Mouse (Mus musculus) thymus, postnatal 10 days (tissue): Measurements from ENCODE around the gene Slc5a6.

Experiments
- DNase-seq, 2 experiments: peaks; one replicate each; pipeline ENCODE4 v3.0.0; 2021; ENCODE audit warnings: low spot score in 2 of 2

Slc5a6 gene

GRCm38 (mm10) chr5:31048763-31049641, at the start of gene Slc5a6:
Slc5a6 (minus strand) TSS chr5:31048924.
- DNase-seq = peak; percentile 25 to 44

- no peak for DNase-seq
These were observed 47.2 kb upstream of the Slc5a6 start for GRCm38 (mm10) chr5:31095711-31096480.

- DNase-seq = peak; percentile 12 to 23
These were observed 46.3 kb upstream of the Slc5a6 start for GRCm38 (mm10) chr5:31094799-31095691.

- peak in 1 of 2 experiments; percentile 29 for DNase-seq
These were observed 45.5 kb upstream of the Slc5a6 start for GRCm38 (mm10) chr5:31094100-31094798.

GRCm38 (mm10) chr5:31093151-31094041, 44.7 kb upstream of the Slc5a6 start:
- DNase-seq = peak; percentile 25 to 43

- DNase-seq = no peak
These were observed 43.7 kb upstream of the Slc5a6 start for GRCm38 (mm10) chr5:31092231-31092975.

- no peak for DNase-seq
These were observed 38.4 kb upstream of the Slc5a6 start for GRCm38 (mm10) chr5:31087131-31087530.

- no peak for DNase-seq
These were observed 37.9 kb upstream of the Slc5a6 start for GRCm38 (mm10) chr5:31086606-31087005.

GRCm38 (mm10) chr5:31083949-31084348, 35.2 kb upstream of the Slc5a6 start:
- no peak for DNase-seq

GRCm38 (mm10) chr5:31082935-31083625, 34.4 kb upstream of the Slc5a6 start:
- no peak for DNase-seq

- DNase-seq = peak; percentile 28 to 69
These were observed 33.6 kb upstream of the Slc5a6 start for GRCm38 (mm10) chr5:31082355-31082754.

- peak; percentile 21 to 58 for DNase-seq
These were observed 32.7 kb upstream of the Slc5a6 start for GRCm38 (mm10) chr5:31081386-31081785.

GRCm38 (mm10) chr5:31080795-31081164, 32.1 kb upstream of the Slc5a6 start:
- DNase-seq = no peak

GRCm38 (mm10) chr5:31080059-31080794, 31.5 kb upstream of the Slc5a6 start:
- DNase-seq = no peak

GRCm38 (mm10) chr5:31076346-31076745, 27.6 kb upstream of the Slc5a6 start:
- DNase-seq = no peak

GRCm38 (mm10) chr5:31073176-31073575, 24.5 kb upstream of the Slc5a6 start:
- DNase-seq = no peak

GRCm38 (mm10) chr5:31071821-31072220, 23.1 kb upstream of the Slc5a6 start:
- DNase-seq = no peak

- DNase-seq = no peak
These were observed 22.3 kb upstream of the Slc5a6 start for GRCm38 (mm10) chr5:31071059-31071458.
